Mouse (Mus musculus): Measurements from ENCODE around the gene 2300002M23Rik. TPM values are rescaled to one million over a fixed set of nuclear protein-coding genes. Genes with fewer than 3 reads are reported as not detected.

Gene 2300002M23Rik
- total RNA-seq, 2 experiments from 2014 or later: not detected

GRCm38 (mm10) chr17:35556812-35557211, 10.4 kb upstream of the 2300002M23Rik start:
- DNase-seq: no peak

- DNase-seq: no peak
These were observed 9.9 kb upstream of the 2300002M23Rik start for GRCm38 (mm10) chr17:35557351-35557750.

DNA sequence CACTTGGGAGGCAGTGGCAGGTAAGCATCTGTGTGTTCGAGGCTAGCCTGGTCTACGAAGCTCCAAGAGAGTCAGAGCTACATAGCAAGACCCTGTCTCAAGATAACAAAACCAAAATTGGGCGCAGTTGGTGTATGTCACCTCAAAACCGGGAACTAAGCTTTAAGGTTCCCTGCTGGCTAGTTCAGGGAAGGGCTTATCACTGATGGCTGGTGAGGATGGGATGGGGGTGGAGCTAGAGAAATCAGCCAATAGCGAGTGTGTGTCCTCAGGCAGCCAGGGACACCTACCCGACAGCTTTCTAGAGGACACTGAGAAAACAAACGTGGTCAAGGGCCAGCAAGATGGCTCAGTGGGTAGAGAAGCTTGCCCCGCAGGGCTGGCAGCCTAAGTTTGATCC, 9.0 kb upstream of the 2300002M23Rik start:
- no peak for DNase-seq

- no peak for DNase-seq
These were observed 517 bp downstream of the 2300002M23Rik start for GRCm38 (mm10) chr17:35567767-35568166.

DNA sequence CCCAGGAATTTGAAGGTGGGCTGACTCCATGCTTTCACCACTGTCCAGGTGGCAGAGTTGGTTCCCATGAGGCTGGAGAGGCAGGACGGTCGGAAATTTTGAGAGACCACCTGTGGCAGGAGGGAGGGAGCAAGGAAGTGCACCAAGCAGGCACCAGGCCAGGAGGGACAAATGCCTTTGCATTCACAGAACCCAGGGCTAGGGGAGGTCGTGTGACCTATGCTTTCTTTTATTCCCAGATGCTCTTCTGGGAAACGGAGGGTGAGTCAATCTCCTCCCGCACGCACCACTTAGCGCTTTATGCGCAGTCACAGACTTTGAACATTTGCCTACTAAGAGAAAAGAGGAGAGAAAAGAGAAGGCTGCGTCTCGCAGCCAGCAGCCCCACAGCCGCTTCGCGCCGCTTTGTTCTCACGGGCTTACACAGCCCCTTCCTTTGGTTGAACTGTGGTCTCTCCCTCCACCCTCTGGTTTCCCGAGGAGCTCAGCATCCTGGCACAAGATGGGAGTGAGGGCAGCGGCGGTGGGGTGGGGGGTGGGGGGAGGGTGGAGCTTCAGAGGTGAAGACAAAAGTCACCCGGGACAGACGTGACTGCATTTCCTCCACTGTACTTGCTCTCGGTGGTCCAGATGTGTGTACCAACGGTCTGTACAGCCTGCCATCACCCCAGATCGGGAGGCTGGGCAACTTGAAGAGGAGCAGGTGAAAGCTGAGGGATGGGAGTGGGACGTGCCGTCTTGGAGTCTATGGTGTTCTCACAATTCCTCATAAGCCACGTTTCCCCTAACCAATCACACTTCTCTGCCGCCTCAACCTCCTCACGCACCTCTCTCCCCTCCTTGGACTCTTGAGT, 2.1 kb downstream of the 2300002M23Rik start:
- DNase-seq: no peak

- DNase-seq: no peak
These were observed 3.6 kb downstream of the 2300002M23Rik start for GRCm38 (mm10) chr17:35570836-35571235.

DNA sequence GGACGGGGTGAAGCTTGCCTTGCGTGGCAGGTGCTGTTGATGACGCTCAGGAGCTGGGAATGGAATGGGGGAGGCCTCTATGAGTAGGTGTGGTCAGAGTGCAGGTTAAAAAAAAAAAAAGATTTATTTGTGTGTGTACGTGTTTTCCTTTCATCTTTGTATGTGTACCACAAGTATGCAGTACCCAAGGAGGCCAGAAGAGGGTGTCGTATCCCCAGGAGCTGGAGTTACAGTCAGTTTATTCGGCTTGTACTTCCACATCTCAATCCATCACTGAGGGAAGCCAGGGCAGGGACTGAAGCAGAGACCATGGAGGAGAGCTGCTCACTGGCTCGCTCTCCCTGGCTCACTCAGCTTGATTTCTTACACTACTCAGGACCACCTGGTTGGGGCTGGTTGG, 4.2 kb downstream of the 2300002M23Rik start:
- DNase-seq: no peak

DNA sequence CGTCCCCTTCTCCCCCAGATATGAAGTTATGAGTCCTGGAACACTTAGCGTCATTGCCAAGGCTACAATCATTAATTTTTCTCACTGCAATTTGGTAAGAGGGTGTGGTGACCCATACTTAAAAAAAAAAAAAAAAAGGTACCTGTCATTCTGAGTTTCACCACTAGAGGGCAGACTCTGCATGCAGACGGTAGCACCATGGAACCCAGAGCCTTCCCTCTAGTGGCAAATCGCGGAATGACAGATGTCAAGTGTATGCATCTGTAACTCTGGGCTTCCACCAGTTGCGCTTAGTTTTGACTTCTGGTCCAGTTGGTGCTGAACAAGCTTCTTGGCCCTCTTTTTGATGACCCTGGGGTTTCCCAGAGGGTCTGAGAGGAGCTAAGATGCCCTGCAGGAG, 11.0 kb downstream of the 2300002M23Rik start:
- DNase-seq: peak; percentile 71 to 90

DNA sequence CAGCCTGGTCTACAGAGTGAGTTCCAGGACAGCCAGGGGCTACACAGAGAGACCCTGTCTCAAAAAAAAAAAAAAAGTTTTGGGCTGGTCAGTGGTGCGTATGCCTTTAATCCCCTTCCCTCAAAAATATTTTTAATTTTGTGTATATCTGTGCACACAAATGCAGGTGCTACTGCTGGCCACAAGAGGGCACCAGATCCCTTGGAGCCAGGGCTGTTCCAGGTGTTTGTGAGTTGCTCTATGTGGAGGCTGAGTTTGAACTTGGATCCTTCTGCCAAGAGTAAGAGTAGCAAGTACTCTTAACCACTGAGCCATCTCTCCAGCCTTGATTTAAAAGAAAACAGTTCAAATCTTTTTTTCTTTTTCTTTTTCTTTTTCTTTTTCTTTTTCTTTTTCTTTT, 15.7 kb downstream of the 2300002M23Rik start:
- DNase-seq: no peak

DNA sequence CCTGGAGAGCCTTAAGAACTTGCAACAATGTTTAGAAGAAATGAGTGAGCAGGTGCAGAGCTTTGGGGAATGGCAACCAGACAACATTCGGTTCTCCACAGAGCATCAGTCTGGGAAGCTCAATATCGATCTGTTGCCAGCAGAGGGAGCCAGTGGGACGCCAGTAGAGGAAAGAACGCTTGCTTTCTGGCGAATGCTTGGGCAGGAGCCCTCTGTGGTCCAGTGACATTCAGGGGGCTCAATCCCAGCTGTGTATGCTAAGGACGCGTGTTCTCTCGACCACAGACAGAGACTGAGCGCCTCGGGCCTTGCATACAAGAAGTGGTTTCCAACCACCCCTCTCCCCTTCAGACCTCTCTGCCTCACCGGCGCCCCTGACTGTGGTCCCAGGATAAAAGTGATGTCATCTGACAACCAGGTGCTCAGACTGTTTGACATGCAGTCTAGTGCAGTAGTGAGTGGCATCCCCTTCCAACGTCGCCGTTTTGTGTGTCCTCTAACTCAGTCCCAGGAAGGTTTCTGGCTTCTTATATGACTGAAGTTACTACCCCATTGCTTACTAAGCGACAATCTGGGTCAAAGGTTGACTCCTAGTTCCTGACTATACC, 17.2 kb downstream of the 2300002M23Rik start:
- DNase-seq: peak; percentile 62 to 84

GRCm38 (mm10) chr17:35587291-35587690, 20.0 kb downstream of the 2300002M23Rik start:
- DNase-seq: no peak

DNA sequence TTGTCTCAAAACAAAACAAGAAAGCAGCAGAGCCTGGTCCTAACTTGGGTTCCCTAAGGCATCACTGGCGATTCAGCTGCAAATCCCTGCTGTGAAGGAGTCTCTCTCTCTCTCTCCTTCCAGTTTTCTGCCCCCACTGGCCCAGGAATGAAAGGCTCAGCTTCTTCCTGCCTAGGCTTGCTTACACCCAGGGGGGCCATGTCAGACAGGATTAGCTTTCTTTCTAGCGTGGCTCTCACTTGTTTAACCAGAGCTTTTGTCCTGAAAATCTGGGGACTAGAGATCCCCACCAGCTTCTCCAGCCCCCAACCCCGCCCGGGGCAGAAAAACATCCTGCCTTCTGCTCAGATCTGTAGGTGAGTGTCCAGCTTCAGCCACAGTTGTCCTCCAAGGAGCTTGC, 21.1 kb downstream of the 2300002M23Rik start:
- DNase-seq: no peak

- peak; percentile 54 to 85 for DNase-seq
These were observed 23.4 kb downstream of the 2300002M23Rik start for GRCm38 (mm10) chr17:35590410-35591218.

DNA sequence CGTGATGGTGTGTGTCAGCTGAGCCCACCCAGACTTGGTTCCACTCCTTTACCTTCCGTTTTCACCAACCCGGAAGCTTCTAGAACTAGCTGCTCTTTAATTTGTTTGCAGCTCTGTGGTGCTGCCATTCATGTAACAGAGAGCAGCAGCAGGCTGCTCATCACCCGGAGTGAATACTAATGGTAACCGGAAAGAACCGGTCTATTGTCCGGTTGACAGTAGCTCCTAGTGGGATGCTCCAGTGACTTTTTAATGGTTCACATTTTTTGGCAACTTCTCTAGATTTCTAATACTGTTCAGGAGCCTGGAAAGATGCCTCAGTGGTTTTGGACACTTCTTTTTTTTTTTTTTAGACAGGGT, 23.9 kb downstream of the 2300002M23Rik start:
- no peak for DNase-seq

DNA sequence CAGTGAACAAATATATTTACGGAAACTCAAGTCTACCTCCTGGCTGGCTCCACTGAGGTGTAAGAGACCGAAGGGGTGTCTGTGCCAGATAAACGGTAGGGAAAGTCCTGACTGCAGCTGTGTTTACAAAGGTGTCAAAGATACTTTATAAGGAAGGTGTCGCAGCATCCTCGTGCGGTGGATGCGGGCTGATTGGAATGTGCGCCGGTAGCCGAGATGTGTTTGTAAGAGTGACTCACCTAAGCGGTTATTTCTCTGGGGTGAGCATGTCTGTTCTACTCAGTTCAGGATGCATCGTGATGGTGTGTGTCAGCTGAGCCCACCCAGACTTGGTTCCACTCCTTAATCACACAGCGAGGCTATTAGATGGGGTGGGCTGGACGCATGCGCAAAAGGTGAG, 24.5 kb downstream of the 2300002M23Rik start:
- DNase-seq: no peak

GRCm38 (mm10) chr17:35592131-35592530, 24.9 kb downstream of the 2300002M23Rik start:
- no peak for DNase-seq

DNA sequence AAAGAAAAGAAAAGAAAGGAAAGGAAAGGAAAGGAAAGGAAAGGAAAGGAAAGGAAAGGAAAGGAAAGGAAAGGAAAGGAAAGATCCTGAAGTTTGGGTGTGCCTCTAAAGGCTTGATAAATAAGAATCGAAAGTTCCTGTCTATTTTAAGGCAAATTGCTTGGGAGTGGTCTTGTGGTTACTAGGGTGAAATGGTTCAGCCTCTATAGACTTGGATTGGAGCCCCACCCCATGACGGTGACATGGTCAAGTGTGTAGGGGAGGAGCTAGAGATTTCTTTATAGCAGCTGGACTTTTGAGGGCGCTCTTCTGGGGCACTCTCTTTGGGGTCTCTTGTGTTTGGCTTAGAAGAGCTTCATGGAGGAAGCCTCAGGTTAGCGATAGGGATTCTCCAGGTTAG, 26.5 kb downstream of the 2300002M23Rik start:
- no peak for DNase-seq

DNA sequence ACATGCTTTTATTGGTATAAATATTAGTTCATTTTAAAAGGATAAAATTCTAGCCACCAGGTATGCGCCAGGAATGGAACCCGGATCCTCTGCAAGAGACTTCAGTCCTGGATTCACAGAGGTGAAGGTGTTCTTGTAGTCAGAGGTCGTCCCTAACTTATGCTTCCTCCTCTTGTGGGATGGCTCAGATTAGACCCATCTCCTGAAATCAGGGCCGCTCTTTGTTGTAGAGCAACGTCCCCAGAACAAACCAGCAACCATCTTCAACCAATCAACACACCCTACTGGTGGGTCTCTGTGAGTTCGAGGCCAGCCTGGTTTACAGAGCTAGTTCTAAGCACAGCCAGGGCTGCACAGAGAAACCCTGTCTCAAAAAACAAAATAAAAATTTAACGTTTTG, 27.2 kb downstream of the 2300002M23Rik start:
- DNase-seq: no peak

GRCm38 (mm10) chr17:35597399-35597798, 30.1 kb downstream of the 2300002M23Rik start:
- no peak for DNase-seq

DNA sequence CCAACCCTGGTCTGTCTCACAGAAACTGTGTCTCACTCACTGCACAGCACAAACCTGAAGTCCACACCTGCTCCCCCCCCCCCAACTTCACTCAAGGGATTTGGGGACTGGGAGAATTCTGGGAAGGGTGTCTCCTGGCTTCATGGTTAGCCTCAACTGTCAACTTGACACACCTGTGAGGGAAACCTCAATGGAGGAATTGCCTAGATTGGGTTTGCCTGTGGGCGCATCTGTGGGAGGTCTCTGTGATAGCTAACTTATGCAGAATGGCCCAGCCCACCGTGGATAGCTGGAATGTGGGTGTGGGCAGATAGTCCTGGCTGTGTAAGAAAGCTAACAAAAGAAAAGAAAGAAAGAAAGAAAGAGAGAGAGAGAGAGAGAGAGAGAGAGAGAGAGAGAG, 34.0 kb downstream of the 2300002M23Rik start, which contains the start of gene Sfta2:
Sfta2 (plus strand) TSS at position 301 of the 400 bp plus-strand sequence.
- no peak for DNase-seq

- no peak for DNase-seq
These were observed 34.6 kb downstream of the 2300002M23Rik start for GRCm38 (mm10) chr17:35601736-35602354.

DNA sequence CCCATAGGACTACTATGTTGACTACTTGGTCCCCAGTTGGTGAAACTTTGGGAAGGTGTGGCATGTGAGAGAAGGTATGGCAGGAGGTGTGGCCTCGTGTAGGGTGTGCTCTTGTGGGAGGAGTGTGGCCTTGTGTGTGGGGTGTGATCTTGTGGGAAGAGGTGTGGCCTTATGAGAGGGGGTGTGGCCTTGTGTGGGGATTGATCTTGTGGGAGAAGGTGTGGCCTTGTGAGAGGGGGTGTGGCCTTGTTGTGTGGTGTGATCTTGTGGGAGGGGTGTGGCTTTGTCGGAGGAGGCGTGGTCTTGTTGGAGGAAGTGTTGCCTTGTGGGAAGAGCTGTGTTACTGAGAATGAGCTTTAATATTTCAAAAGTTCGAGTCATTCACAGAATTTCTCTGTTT, 49.9 kb downstream of the 2300002M23Rik start:
- DNase-seq: no peak
